Mouse (Mus musculus) left cerebral cortex, postnatal 36 days (tissue): ENCODE results near the gene Anpep. TPM values are rescaled to one million over a fixed set of nuclear protein-coding genes. Genes with fewer than 3 reads are reported as not detected.
"Not testable (repeated sequence)": the region's sequence is repeated elsewhere in the genome, so short reads cannot be mapped to it uniquely, and the experiment has no call there.

Experiments used
- DNase-seq, 2 experiments: peaks; one replicate each; pipeline ENCODE4 v3.0.0; 2021 to 2022; ENCODE audit warnings: low spot score in 2 of 2, mixed read lengths in 1 of 2
- intact Hi-C: fragments of 180-260 bp; cut with DNase I; formaldehyde crosslinking; loops from one replicate; pipeline ENCODE4 v1.15.1; 2025
- total RNA-seq, 2 experiments: library from RNA; stranded (reverse); gene quantifications; 2 replicates each; pipeline ENCODE4 v1.2.3; 2021

Anpep gene
- total RNA-seq, 2 experiments from 2014 or later: 4.9 to 6.0 TPM

- DNase-seq: no peak
- intact Hi-C loops: no loop called here
Observed at GRCm38 (mm10) chr7:79819515-79819914, 41.3 kb downstream of the Anpep start.

DNA sequence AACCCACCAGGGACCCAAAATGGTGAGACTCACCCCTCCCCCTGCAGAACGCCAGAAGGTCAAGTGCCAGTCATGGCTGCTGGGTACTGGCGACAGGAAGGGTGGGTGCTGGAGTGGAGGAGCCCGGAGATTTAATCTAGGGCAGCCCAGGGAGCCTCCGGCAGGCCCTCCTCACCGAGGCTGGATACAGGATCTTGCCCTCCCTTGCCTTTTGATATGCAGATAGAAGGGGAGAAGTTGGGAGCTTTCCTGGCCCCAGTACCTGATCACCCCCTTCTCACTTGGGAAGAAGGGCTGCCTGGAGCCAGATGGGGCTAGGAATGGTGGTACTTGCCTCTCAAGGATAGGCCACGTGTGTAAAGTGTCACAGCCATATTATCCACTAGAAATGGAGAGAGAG is 42.5 kb downstream of the Anpep start:
- intact Hi-C loops: no loop called here
- DNase-seq: no peak

DNA sequence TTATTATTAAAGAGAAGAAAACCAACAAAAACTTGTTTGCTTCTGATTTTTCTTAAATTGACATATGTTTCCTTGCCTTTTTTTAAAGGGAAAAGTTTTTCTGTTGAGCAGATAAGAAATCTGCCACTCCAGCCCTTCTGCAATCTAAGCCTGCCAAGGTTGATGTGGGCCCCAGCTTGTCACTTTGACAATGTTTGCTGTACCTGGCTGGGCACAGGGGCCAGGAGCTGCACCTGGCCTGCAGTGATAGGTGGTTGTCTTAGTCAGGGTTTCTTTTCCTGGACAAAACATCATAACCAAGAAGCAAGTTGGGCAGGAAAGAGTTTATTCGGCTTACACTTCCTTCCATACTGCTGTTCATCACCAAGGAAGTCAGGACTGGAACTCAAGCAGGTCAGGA is 47.5 kb downstream of the Anpep start:
- intact Hi-C loops: no loop called here
- no peak for DNase-seq

- DNase-seq: peak; percentile 65 to 79
- intact Hi-C loops: no loop called here
Observed at GRCm38 (mm10) chr7:79810611-79811506, 50.0 kb downstream of the Anpep start, which contains the start of gene Mesp2. Gene Mesp2, plus strand, starts transcription at chr7:79810727.

- intact Hi-C loops: no loop called here
Observed at GRCm38 (mm10) chr7:79808561-79808960, 52.3 kb downstream of the Anpep start.

GRCm38 (mm10) chr7:79803887-79804286 is 57.0 kb downstream of the Anpep start:
- no peak for DNase-seq
- intact Hi-C loops: no loop called here

More at GRCm38 (mm10) chr7:79808561-79808960, 52.3 kb downstream of the Anpep start:
- no peak for DNase-seq

DNA sequence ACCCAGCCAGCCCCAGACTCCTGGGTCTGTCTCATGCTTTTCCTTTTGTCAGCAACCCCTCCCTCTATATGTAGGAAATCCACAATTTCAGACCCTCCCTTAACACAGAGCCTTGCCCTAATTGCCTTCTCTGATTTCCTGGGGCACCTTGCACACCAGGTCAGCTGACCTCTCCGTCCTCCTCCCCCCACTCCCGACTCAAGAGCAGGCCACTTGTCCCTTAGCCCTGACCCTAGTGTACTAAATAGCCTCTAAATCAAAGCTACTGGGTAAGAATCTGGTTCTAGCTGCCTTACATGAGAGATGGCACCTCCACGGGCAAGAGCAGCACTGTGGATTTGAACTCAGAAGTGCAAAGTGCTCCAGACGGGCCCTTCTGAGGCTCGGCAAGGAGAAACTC is 58.8 kb downstream of the Anpep start:
- intact Hi-C loops: no loop called here
- DNase-seq: no peak

GRCm38 (mm10) chr7:79801391-79801790 is 59.5 kb downstream of the Anpep start:
- intact Hi-C loops: no loop called here
- no peak for DNase-seq

GRCm38 (mm10) chr7:79800336-79800735 is 60.5 kb downstream of the Anpep start:
- DNase-seq: no peak
- intact Hi-C loops: no loop called here

GRCm38 (mm10) chr7:79799506-79799905 is 61.4 kb downstream of the Anpep start:
- intact Hi-C loops: loop anchor here (1.0 kb wide), 1 partner anchor 115 kb away; no protein-coding TSS in a partner anchor
- DNase-seq: no peak

DNA sequence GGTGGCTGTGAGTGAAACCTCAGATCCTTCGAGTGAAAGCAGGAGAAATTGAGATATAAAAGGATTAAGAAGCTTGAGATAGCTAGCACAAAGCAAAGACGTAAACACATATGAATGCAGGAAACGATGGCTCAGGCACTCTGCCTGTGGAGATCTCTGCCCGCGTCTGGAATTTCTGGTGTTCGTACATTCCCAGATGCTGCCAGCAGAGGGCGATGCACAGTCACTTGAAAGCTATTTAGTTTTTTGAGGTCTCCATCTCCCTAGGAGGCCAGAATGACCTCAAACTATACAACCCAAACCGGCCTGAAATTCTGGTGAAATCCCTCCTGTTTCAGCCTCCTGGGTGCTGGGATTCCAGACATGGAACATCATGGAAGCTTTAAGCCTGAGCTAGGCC is 61.8 kb downstream of the Anpep start:
- intact Hi-C loops: loop anchor here (1.0 kb wide), 1 partner anchor 115 kb away; no protein-coding TSS in a partner anchor
- DNase-seq: peak; percentile 67 to 75

DNA sequence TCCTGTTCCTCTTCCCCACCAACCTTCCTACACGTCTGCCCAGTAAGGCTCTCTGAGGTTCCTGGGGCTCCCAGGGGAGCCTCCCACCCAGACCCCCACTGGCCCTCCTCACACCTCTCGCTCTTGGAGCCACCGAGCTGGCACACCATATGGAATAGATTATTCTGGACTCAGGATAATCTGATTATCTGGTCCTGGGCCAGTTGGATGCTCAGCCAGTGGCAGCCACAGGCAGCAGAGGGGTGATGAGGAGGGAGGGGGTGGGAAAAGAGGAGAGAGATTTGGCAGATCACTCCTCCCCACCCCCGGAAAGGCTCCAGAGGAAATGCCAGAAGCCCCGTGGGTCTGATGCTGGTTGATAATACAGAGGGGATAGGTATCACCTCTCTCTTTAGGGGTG is 62.3 kb downstream of the Anpep start:
- intact Hi-C loops: loop anchor here (1.0 kb wide), 1 partner anchor 116 kb away; no protein-coding TSS in a partner anchor
- DNase-seq: no peak

DNA sequence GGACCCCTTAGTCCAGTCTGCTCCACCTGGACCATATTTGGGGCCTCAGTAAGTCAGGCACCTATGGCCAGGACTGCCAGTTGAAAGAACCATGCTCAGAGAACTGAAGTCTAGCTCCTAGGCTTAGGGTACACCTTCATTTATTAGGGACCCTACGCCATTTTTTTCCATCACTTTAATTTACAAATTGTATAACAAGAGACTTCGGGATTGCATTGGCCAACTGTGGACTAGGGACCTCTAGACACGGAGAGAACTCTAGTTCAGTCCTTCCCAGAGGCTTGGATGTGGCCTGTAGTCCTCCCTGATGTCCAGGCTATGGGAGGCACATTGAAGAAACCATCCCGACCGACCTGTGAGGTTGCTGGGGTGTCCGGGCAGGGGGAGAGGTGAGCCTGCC is 67.2 kb downstream of the Anpep start, which contains the start of gene Mesp1:
TSS of gene Mesp1 (minus strand) at position 101 of the 400 bp plus-strand sequence.
- DNase-seq: no peak
- intact Hi-C loops: no loop called here

DNA sequence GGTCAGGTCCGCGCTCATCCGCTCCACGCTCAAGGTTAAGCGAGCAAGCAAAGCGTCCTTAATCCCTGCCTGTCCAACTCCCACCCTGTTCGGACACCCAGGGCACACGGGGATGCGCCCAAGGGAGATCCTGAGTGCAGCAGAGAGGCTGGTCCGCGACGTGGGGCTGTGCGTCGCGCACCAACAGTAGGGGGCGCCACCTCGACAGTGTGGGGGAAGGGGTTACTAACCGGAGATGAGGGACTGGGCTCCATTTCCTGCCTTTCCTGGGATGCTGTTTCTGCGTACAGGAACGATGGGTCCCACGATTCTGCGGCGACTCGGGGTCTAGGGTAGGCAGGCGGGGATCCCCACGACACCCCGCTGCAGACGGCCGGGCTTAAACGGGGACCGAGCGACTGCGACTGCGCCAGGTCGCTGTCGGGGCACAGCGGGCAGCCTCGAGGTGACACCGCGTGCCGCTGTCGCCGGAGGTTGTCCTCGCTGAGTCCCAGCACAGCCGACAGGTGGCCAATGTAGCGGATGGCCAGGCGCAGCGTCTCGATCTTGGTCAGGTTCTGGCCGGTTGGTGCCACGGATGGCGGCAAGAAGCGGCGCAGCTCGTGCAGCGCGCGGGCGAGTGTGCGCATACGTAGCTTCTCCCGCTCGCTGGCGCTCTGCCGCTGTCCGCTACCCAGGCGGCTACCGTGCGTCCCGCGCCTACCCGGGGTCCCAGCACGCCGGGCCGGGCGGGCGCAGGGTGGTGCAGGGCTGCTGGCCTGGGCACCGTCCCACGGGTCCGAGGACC is 68.0 kb downstream of the Anpep start:
- intact Hi-C loops: no loop called here
- peak in 1 of 2 experiments; percentile 27 for DNase-seq

- DNase-seq, intact Hi-C loops: not testable (repeated sequence)
Observed at GRCm38 (mm10) chr7:79789812-79790211, 71.0 kb downstream of the Anpep start.

GRCm38 (mm10) chr7:79786295-79786694 is 74.6 kb downstream of the Anpep start:
- peak; percentile 32 to 59 for DNase-seq
- intact Hi-C loops: no loop called here

DNA sequence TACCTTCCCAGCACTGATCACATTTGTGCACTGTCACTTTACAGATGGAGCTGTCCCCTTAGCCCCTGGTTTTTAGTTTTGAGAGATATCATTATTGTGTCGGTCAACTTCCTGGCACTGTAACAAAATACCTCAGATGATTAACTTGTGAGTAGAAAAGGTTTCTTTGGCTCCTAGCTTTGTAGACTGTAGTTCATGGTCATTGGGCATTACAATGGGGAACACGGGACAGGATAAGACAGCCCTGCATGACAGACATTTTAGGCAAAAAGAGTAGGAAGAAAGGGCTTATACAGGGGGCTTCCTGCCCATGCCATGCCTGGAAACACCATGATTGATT is 78.4 kb downstream of the Anpep start:
- intact Hi-C loops: loop anchor here (5.0 kb wide), 1 partner anchor 300 kb away; no protein-coding TSS in a partner anchor
- DNase-seq: no peak

DNA sequence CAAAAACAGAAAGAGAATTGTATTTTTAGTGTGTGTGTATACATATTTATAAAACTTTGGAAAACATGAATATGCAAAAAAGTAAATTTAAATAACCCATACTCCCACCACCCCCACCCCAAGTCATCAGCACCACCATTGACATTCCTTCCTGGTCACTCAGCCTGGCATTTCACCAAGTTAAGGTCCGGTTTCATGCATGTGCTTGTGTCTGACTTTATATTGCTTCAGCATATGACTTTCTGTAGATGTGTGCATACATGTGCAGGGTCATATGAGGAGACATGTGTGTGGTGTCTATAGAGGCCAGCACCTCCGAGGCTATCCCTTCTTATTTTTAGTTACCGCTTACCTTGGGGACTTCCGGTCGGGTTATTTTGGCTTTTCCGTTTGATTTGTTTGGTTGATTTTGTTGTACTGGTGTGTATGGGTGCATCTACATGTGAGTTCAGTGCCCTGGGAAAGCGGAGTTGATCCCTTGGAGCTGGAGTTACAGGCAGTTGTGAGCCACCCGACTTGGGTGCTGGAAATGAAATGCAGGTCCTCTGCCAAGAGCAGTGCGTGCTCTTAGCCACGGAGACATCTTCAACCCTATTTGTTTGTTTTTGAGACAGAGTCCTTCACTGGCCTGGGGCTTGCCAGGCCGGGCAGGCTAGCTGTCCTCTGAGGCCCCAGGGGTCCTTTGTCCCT is 78.9 kb downstream of the Anpep start:
- no peak for DNase-seq
- intact Hi-C loops: loop anchor here (5.0 kb wide), 1 partner anchor 300 kb away; no protein-coding TSS in a partner anchor
